Mouse (Mus musculus) intestine, postnatal 0 days (tissue): ENCODE measurements at regions not wholly inside any gene's neighbourhood (a gene's known extent, or its start where the extent isn't known, plus 50 kb on each side); places are given as distances from the start of the nearest gene placed in this dataset.

ENCODE experiments used
- ATAC-seq: fragments of 200-750 bp; cut with Nextera tagmentation; 2 replicates; pipeline ENCODE4 v1.8.0; 2017; ENCODE audit warnings: mild to moderate bottlenecking, moderate TSS enrichment, moderate library complexity
- H3K27ac ChIP-seq: fragments of 300-500 bp; sonication (generic); 2 replicates; pipeline ENCODE4 v1.5.1; 2014; ENCODE audit warnings: mild to moderate bottlenecking, low read depth, low read length, moderate library complexity
- H3K27me3 ChIP-seq: fragments of 300-500 bp; sonication (generic); replicated peaks from 2 replicates; pipeline ENCODE4 v1.6.1; 2014; ENCODE audit warnings: low read length, mixed read lengths; ENCODE audit not compliant: control insufficient read depth, insufficient read depth
- H3K36me3 ChIP-seq: fragments of 300-500 bp; sonication (generic); 2 replicates; pipeline ENCODE4 v1.6.1; 2014; ENCODE audit warnings: mild to moderate bottlenecking, moderate library complexity; ENCODE audit not compliant: control insufficient read depth, insufficient read depth
- H3K4me1 ChIP-seq: fragments of 300-500 bp; sonication (generic); replicated peaks from 2 replicates; pipeline ENCODE4 v1.6.1; 2014; ENCODE audit warnings: antibody characterized with exemption, low read length, mixed read lengths; ENCODE audit not compliant: control insufficient read depth, insufficient read depth
- H3K4me2 ChIP-seq: fragments of 300-500 bp; sonication (generic); replicated peaks from 2 replicates; pipeline ENCODE4 v1.6.1; 2014; ENCODE audit warnings: low read depth, mild to moderate bottlenecking, moderate library complexity
- H3K4me3 ChIP-seq: fragments of 300-500 bp; sonication (generic); 2 replicates; pipeline ENCODE4 v1.5.1; 2014; ENCODE audit warnings: low read depth, low read length
- H3K9ac ChIP-seq: fragments of 300-500 bp; sonication (generic); 2 replicates; pipeline ENCODE4 v1.6.1; 2014; ENCODE audit warnings: mild to moderate bottlenecking, low read depth, low read length
- H3K9me3 ChIP-seq: fragments of 300-500 bp; sonication (generic); 2 replicates; pipeline ENCODE4 v1.6.1; 2016; ENCODE audit warnings: mixed run types; ENCODE audit not compliant: control insufficient read depth
- CTCF ChIP-seq: sonication (generic); IDR thresholded peaks from 2 replicates; pipeline ENCODE4 v1.5.1; 2016; ENCODE audit warnings: low read depth, mild to moderate bottlenecking, control low read depth, antibody characterized with exemption, moderate library complexity
- WGBS: fragments of 180-500 bp; shearing (Covaris S2); extraction: QIAGEN DNeasy Blood & Tissue Kit; methylation state at CpG from one replicate; pipeline ENCODE4 v1.1.7; 2014; 5-methylcytosine and 5-hydroxymethylcytosine counted together

- Histone ChIP-seq H3K4me2 (no peak overlapping the region), H3K27ac (no peak overlapping the region), H3K9ac (no peak overlapping the region), H3K4me3 (no peak overlapping the region), H3K36me3 (no peaks in the 10 kb centered on the region), H3K27me3 (no peaks in the 10 kb centered on the region), H3K4me1 (no peaks in the 10 kb centered on the region), H3K9me3 (no peaks in the 10 kb centered on the region)
- TF ChIP-seq CTCF = no peak
- no peak for ATAC-seq
- WGBS = 65% methylated on average over 22 of the region's 22 CpGs
Observed at GRCm38 (mm10) chr9:61702280-61702966, 211.9 kb downstream of the Rplp1 start.

- H3K4me1 ChIP-seq = no peaks in the 10 kb centered on the region
- H3K27me3 ChIP-seq = no peaks in the 10 kb centered on the region
- H3K9me3 ChIP-seq = no peaks in the 10 kb centered on the region
- H3K36me3 ChIP-seq = no peaks in the 10 kb centered on the region
- no peak overlapping the region for H3K9ac ChIP-seq
- no peak overlapping the region for H3K4me2 ChIP-seq
- H3K4me3 ChIP-seq = no peak overlapping the region
- H3K27ac ChIP-seq = no peak overlapping the region
- 86% methylated on average over 6 of the region's 6 CpGs for WGBS
- TF ChIP-seq CTCF = no peak
- no peak for ATAC-seq
Observed at GRCm38 (mm10) chr9:61700576-61700975, 213.8 kb downstream of the Rplp1 start.

DNA sequence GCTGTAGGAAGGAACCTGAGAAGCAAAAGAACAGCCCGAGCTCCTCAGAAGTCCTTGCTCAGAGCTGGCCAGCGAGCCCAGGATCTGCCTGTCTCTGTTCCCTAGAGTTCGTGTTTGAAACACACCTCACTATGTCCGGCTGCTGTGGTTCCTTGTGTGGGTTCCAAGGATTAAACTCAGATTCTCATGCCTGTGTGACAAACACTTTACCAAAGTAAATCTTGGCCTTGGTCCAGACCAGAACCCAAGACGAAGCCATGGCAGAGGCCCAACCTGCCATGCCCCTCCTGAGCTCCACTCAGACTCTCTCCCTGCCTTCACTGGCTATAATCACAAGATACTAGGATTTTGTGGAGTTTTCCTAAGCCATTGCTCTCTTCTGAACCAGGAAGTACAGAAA is 214.7 kb downstream of the Rplp1 start:
- Histone ChIP-seq H3K4me2 (no peak overlapping the region), H3K9ac (no peak overlapping the region), H3K4me3 (no peak overlapping the region), H3K4me1 (no peaks in the 10 kb centered on the region), H3K27me3 (no peaks in the 10 kb centered on the region), H3K9me3 (no peaks in the 10 kb centered on the region), H3K36me3 (no peaks in the 10 kb centered on the region), H3K27ac (no peak overlapping the region)
- ATAC-seq = no peak
- no peak for TF ChIP-seq CTCF
- whole genome bisulfite sequencing = 77% methylated on average over 5 of the region's 5 CpGs

GRCm38 (mm10) chr9:61697959-61698358 is 216.4 kb downstream of the Rplp1 start:
- TF ChIP-seq CTCF = peak; percentile 93
- no peak overlapping the region for H3K4me2 ChIP-seq
- H3K4me1 ChIP-seq = no peaks in the 10 kb centered on the region
- no peak overlapping the region for H3K4me3 ChIP-seq
- no peaks in the 10 kb centered on the region for H3K27me3 ChIP-seq
- H3K9me3 ChIP-seq = no peaks in the 10 kb centered on the region
- H3K27ac ChIP-seq = no peak overlapping the region
- 22% methylated on average over 11 of the region's 11 CpGs for WGBS
- no peak overlapping the region for H3K9ac ChIP-seq
- no peak; the same call in 1 of the 2 replicates for ATAC-seq
- H3K36me3 ChIP-seq = no peaks in the 10 kb centered on the region

GRCm38 (mm10) chr9:61696831-61697230 is 217.5 kb downstream of the Rplp1 start:
- Histone ChIP-seq H3K4me3 (no peak overlapping the region), H3K27ac (no peak overlapping the region), H3K4me1 (no peaks in the 10 kb centered on the region), H3K36me3 (no peaks in the 10 kb centered on the region), H3K27me3 (no peaks in the 10 kb centered on the region), H3K4me2 (no peak overlapping the region), H3K9ac (no peak overlapping the region), H3K9me3 (no peaks in the 10 kb centered on the region)
- TF ChIP-seq CTCF = no peak
- WGBS = 52% methylated on average over 3 of the region's 3 CpGs
- peak; percentile 67 for ATAC-seq

DNA sequence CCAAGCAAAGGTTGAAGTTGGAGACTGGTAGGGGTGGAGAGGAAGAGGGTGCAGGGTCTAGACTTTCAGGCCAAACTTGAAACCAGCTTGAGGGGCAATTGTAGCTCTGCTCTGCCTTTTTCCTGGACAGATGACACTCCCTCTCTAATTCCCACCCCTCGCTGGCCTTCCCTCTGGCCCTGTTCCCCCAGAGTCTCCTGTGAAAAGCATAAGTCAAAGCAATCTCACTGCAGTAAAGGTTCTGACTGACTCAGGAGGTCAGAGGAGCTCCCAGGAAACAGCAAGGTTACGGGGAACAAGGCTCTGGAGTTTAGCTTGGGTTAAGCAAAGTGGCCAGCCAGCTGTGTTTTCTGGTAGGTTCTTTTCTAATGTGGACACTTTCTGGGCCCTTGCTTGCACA is 218.5 kb downstream of the Rplp1 start:
- Histone ChIP-seq H3K27ac (no peak overlapping the region), H3K9ac (no peak overlapping the region), H3K4me2 (no peak overlapping the region), H3K4me1 (no peaks in the 10 kb centered on the region), H3K36me3 (no peaks in the 10 kb centered on the region), H3K9me3 (no peaks in the 10 kb centered on the region), H3K4me3 (no peak overlapping the region), H3K27me3 (no peaks in the 10 kb centered on the region)
- WGBS = 80% methylated on average over 2 of the region's 2 CpGs
- no peak for TF ChIP-seq CTCF
- ATAC-seq = no peak
